7 mouse cellular contexts compared by ENCODE assay signal in genomic region chr8:75032961-75033360, GRCm38 (mm10). TPM values are rescaled to one million over a fixed set of nuclear protein-coding genes. Genes with fewer than 3 reads are reported as not detected.
DNase-seq lines count a peak whose midpoint lies in the region; ATAC-seq and TF ChIP-seq lines count a peak whose summit lies in the region.

No protein-coding gene starts in this region.

- no peaks in the 10 kb centered on the region for H3K36me3 ChIP-seq in lung, postnatal 0 days (ENCODE audit: insufficient read depth, low read length)
- H3K36me3 ChIP-seq in limb, embryonic 11.5 days (ENCODE audit: control insufficient read depth, insufficient read depth, low read length) = peaks cover 2% of the 10 kb centered on the region; the same call in 1 of the 2 replicates
- H3K36me3 ChIP-seq in small intestine, adult 2 months (ENCODE audit: control insufficient read depth, insufficient read depth, low read length) = peaks cover 13% of the 10 kb centered on the region

- no peak for DNase-seq in lung, postnatal 0 days (ENCODE audit: low spot score)
- no peak for DNase-seq in lung, postnatal 4 days
- no peak for DNase-seq in limb, embryonic 11.5 days (ENCODE audit: low spot score)
- DNase-seq in ovary, adult 18-20 months (ENCODE audit: low spot score) = no peak

- no peak overlapping the region for H3K9ac ChIP-seq in lung, postnatal 0 days (replicated peaks; ENCODE audit: low read depth)
- H3K9ac ChIP-seq in limb, embryonic 11.5 days (ENCODE audit: low read length) = no peak overlapping the region

- H3K9me3 ChIP-seq in lung, postnatal 0 days (ENCODE audit: low read length) = no peaks in the 10 kb centered on the region
- no peaks in the 10 kb centered on the region for H3K9me3 ChIP-seq in limb, embryonic 11.5 days (ENCODE audit: control insufficient read depth, low read length)

- H3K27ac ChIP-seq in lung, postnatal 0 days (ENCODE audit: low read length) = peak overlapping the region; percentile 92; the same call in 1 of the 2 replicates
- no peak overlapping the region for H3K27ac ChIP-seq in limb, embryonic 11.5 days (replicated peaks; ENCODE audit: low read depth, low read length)
- H3K27ac ChIP-seq in small intestine, adult 2 months (ENCODE audit: insufficient read depth, low read depth, low read length) = no peak overlapping the region

- H3K4me3 ChIP-seq in lung, postnatal 0 days (ENCODE audit: low read depth, low read length) = peak overlapping the region; percentile 71; the same call in 1 of the 2 replicates
- H3K4me3 ChIP-seq in limb, embryonic 11.5 days (ENCODE audit: low read depth, low read length) = peak overlapping the region; percentile 62; the same call in 1 of the 2 replicates
- peak overlapping the region; percentile 91 for H3K4me3 ChIP-seq in small intestine, adult 2 months (ENCODE audit: low read depth, low read length)

- no peak for TF ChIP-seq POLR2A in small intestine, adult 2 months (IDR thresholded peaks at IDR 0.05; ENCODE audit: low read depth, low read length)

- H3K4me1 ChIP-seq in lung, postnatal 0 days (ENCODE audit: insufficient read depth, low read depth, low read length) = no peaks in the 10 kb centered on the region
- no peaks in the 10 kb centered on the region for H3K4me1 ChIP-seq in limb, embryonic 11.5 days (ENCODE audit: control insufficient read depth, insufficient read depth, low read length)
- H3K4me1 ChIP-seq in small intestine, adult 2 months (ENCODE audit: control insufficient read depth, insufficient read depth, insufficient read length, low read length) = no peaks in the 10 kb centered on the region; the same call in 1 of the 2 replicates

- TF ChIP-seq EP300 in lung, postnatal 0 days (IDR thresholded peaks at IDR 0.05) = no peak

- no peak for ATAC-seq in lung, postnatal 0 days
- ATAC-seq in erythroid progenitor cell, adult 5-6 weeks (replicated peaks; ENCODE audit: low FRiP score, poor library complexity, severe bottlenecking) = peak; percentile 21; the same call in 1 of the 2 replicates
- ATAC-seq in limb, embryonic 11.5 days (ENCODE audit: insufficient number of reproducible peaks, low FRiP score, low TSS enrichment, low read depth) = no peak
- ATAC-seq in inflammation-experienced regulatory T-cells, adult 6 months = no peak

- no peak for TF ChIP-seq CTCF in lung, postnatal 0 days (IDR thresholded peaks at IDR 0.05)
- no peak for TF ChIP-seq CTCF in small intestine, adult 2 months (IDR thresholded peaks at IDR 0.05; ENCODE audit: extremely low read depth, insufficient read length, insufficient replicate concordance, low read depth, low read length)

- H3K4me2 ChIP-seq in lung, postnatal 0 days (replicated peaks; ENCODE audit: low read depth, low read length) = peak overlapping the region; percentile 82
- H3K4me2 ChIP-seq in limb, embryonic 11.5 days (ENCODE audit: low read depth, severe bottlenecking) = peak overlapping the region; percentile 29; the same call in 1 of the 2 replicates

- 45% methylated on average over 5 of the region's 5 CpGs for WGBS in lung, postnatal 0 days
- 71% methylated on average over 5 of the region's 5 CpGs for WGBS in limb, embryonic 11.5 days
- WGBS in small intestine, adult 2 months = 55% methylated on average over 5 of the region's 5 CpGs

- H3K27me3 ChIP-seq in lung, postnatal 0 days (replicated peaks; ENCODE audit: insufficient read depth, low read length) = no peaks in the 10 kb centered on the region
- no peaks in the 10 kb centered on the region for H3K27me3 ChIP-seq in limb, embryonic 11.5 days (ENCODE audit: control insufficient read depth, insufficient read depth, low read length)
- no peaks in the 10 kb centered on the region for H3K27me3 ChIP-seq in small intestine, adult 2 months (ENCODE audit: control insufficient read depth, insufficient read depth, low read length)

RNA-seq across cellular contexts. Expression of gene Tom1, which starts 0.5 kb away (rescaled TPM):
- polyA plus RNA-seq in lung, postnatal 0 days (2015; fragmentation: Nextera tagmentation; extraction: Ambion mirVana) = 29.7 and 34.3 TPM in 2 replicates
- total RNA-seq in erythroid progenitor cell, adult 5-6 weeks (2015; ENCODE audit: low replicate concordance) = 17.3 and 18.0 TPM in 2 replicates
- 4.4 and 9.5 TPM in 2 replicates for total RNA-seq in erythroid progenitor cell, adult 5-6 weeks (2017; ENCODE audit: low replicate concordance)
- polyA plus RNA-seq in limb, embryonic 11.5 days (2014; fragmentation: Nextera tagmentation; extraction: Ambion mirVana) = 30.1 and 35.0 TPM in 2 replicates
- polyA plus RNA-seq in small intestine, adult 2 months (2012; rRNA removed) = 19.2 and 28.0 TPM in 2 replicates
- polyA plus RNA-seq in inflammation-experienced regulatory T-cells, adult 6 months (2017; shearing (Covaris generic)) = 10 to 100 TPM; 13.7 to 24.0 (median 15.1) TPM

RNA-seq across cellular contexts. Expression of gene Hmgxb4, which starts 39.8 kb away (rescaled TPM):
- polyA plus RNA-seq in lung, postnatal 0 days (2015; fragmentation: Nextera tagmentation; extraction: Ambion mirVana) = 17.9 and 21.2 TPM in 2 replicates
- total RNA-seq in erythroid progenitor cell, adult 5-6 weeks (2015; ENCODE audit: low replicate concordance) = 63.7 and 87.2 TPM in 2 replicates
- total RNA-seq in erythroid progenitor cell, adult 5-6 weeks (2017; ENCODE audit: low replicate concordance) = 40.6 and 65.0 TPM in 2 replicates
- 49.7 and 49.9 TPM in 2 replicates for polyA plus RNA-seq in limb, embryonic 11.5 days (2014; fragmentation: Nextera tagmentation; extraction: Ambion mirVana)
- 2.0 and 3.9 TPM in 2 replicates for polyA plus RNA-seq in small intestine, adult 2 months (2012; rRNA removed)
- polyA plus RNA-seq in inflammation-experienced regulatory T-cells, adult 6 months (2017; shearing (Covaris generic)) = 10 to 100 TPM; 32.6 to 57.3 (median 42.5) TPM
